Mouse (Mus musculus) lung, adult 2 months (tissue): ENCODE measurements around the gene Mfsd10. TPM values are rescaled to one million over a fixed set of nuclear protein-coding genes. Genes with fewer than 3 reads are reported as not detected.
A peak's percentile ranks its signal among the peaks of the same experiment; 100 is the strongest.

Experiments used
- DNase-seq: peaks from one replicate; pipeline ENCODE4 v3.0.0; 2022
- H3K4me1 ChIP-seq: fragments of 200-500 bp; 2 replicates; pipeline ENCODE4 v1.6.1; 2011; ENCODE audit warnings: low read length; ENCODE audit not compliant: control insufficient read depth, insufficient read depth
- H3K4me3 ChIP-seq: fragments of 200-500 bp; replicated peaks from 2 replicates; pipeline ENCODE3; 2011; ENCODE audit warnings: low read depth, mild to moderate bottlenecking, control low read depth, low read length; ENCODE audit errors: extremely low read depth
- CTCF ChIP-seq: fragments of 200-500 bp; IDR thresholded peaks from 2 replicates; pipeline ENCODE4 v1.5.1; 2011; ENCODE audit warnings: mild to moderate bottlenecking, low read length, control low read depth; ENCODE audit not compliant: insufficient read depth
- POLR2A ChIP-seq: fragments of 200-500 bp; IDR thresholded peaks from 2 replicates; pipeline ENCODE4 v1.6.1; 2011; ENCODE audit warnings: low read depth, mild to moderate bottlenecking, control low read depth, low read length, borderline replicate concordance; ENCODE audit errors: extremely low read depth
- WGBS: fragments of 180-500 bp; shearing (Covaris S2); methylation state at CpG from one replicate; pipeline ENCODE4 v1.1.7; 2018; 5-methylcytosine and 5-hydroxymethylcytosine counted together
- polyA plus RNA-seq: library from polyadenylated mRNA; depleted of rRNA; stranded (reverse); fragments of >200 nt; gene quantifications from 2 replicates; pipeline ENCODE4 v1.2.3, GENCODE M21; 2012; rRNA removed

Gene Mfsd10
- 127 and 148 TPM in 2 replicates for polyA plus RNA-seq

DNA sequence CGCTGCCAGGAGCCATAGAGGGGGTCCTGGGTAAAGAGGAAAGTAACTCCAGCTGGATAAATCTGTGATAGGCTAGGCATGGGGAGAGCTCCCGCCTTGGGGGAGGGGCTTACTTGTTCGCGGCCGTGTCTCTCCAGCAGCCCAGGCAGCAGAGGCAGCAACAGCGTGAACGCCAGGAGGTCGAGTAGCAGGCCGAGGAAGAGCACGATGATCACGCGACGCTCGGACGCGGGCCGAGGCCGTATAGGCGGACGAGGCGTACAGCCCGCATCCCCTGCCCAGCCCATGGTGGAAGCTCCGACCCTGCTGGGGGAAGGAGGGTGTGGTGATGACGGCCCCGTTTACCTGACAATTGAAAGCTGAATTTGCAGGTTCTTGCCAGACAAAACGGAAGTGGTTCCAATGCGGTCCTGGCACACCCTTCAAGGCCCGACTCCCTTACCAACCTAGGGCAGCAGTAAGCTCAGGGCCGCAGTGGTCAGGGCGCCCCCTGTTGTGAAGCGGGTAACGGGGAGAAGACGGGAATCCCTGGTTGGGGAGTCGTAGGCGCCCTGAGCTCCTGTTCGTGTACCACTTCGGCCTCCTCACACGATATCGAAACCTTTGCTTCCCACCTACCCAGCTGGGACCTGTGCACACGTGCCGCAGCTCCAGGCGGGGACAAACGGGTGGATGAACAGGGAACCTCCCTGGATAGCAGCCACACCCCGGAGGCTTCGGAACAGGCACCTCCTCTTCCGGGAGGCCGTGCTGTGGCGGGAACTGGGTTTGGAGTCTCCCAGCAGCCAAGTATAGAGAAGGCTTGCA is at the start of gene Mfsd10:
Gene Mfsd10 (minus strand): TSS at position 732 of the 807 bp plus-strand sequence.
- peak; percentile 71; the same call in 1 of the 2 replicates for TF ChIP-seq POLR2A
- TF ChIP-seq CTCF = 0 out of 2 replicates have a peak, but pooled peaks have one; percentile 15
- Histone ChIP-seq H3K4me1 (0 out of 2 replicates have a peak, but pooled peaks cover 3% of the 10 kb centered on the region), H3K4me3 (peak within 1 kb of the TSS; percentile 94)
- whole genome bisulfite sequencing = under 1% methylated on average over 48 of the region's 48 CpGs
- peak; percentile 64 for DNase-seq

GRCm38 (mm10) chr5:34670280-34670679 is 33.3 kb upstream of the Mfsd10 start:
- TF ChIP-seq CTCF (no peak), POLR2A (no peak)
- WGBS = 90% methylated on average over 4 of the region's 4 CpGs
- Histone ChIP-seq H3K4me1 (no peaks in the 10 kb centered on the region), H3K4me3 (no peak overlapping the region)
- no peak for DNase-seq

DNA sequence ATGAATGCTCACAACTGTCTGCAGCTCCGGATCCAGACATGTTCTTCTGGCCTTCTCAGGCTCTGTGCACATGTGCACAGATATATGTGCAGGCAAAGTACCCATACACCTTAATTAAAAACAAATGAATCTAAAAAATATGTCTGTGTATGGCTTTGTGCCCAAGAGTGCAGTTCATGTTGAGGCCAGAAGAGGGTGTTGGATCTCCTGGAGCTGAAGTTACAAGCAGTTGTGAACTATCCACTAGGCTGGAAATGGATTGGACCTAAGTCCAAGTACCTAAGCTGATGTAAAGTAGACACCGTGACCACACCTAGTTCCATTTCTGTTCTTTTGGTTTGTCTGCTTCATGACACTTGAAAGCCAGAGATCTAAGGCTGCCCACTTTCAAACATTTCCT is 32.5 kb upstream of the Mfsd10 start:
- 87% methylated on average over 2 of the region's 2 CpGs for WGBS
- TF ChIP-seq CTCF (no peak), POLR2A (no peak)
- no peaks in the 10 kb centered on the region for H3K4me1 ChIP-seq
- DNase-seq = no peak
- H3K4me3 ChIP-seq = no peak overlapping the region

DNA sequence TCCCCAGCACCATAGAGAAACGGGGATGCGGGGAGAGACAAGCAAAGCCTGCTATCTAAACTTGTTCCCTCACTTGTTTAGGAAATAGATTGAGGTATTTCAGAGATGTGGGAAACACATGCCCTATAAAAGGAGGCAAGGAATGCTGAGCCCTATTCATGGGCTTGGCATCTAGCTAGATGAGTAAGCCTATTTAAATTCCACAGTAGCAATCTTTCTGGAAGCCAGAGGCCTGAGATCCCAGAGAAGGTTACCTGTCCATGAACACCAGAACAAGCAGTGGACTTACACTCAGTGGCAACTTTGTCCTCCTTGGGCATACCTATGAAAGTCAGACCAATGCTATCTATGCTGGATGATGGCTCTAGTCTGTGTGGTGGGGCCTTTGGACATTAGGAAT is 26.2 kb upstream of the Mfsd10 start:
- Histone ChIP-seq H3K4me1 (peaks cover 4% of the 10 kb centered on the region; the same call in 1 of the 2 replicates), H3K4me3 (no peak overlapping the region)
- WGBS = 92% methylated on average over 2 of the region's 2 CpGs
- DNase-seq = no peak
- TF ChIP-seq POLR2A (no peak), CTCF (no peak)

DNA sequence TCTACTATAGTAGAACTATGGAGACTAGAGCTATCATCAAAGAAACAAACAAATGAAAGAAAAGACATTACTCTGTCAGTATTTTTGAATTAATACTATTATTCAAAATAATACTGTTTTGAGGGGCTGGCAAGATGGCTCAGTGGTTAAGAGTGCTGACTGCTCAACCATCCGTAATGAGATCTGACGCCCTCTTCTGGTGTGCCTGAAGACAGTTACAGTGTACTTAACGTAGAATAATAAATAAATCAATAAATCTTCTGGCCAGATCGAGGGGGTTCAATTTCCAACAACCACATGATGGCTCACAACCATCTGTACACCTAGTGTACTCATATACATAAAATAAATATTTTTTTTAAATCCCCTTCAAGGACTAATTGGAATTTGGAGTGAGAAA is 24.9 kb upstream of the Mfsd10 start:
- TF ChIP-seq CTCF = no peak
- no peak for TF ChIP-seq POLR2A
- no peak for DNase-seq
- H3K4me1 ChIP-seq = peaks cover 4% of the 10 kb centered on the region; the same call in 1 of the 2 replicates
- H3K4me3 ChIP-seq = no peak overlapping the region
- 85% methylated on average over 4 of the region's 4 CpGs for WGBS

DNA sequence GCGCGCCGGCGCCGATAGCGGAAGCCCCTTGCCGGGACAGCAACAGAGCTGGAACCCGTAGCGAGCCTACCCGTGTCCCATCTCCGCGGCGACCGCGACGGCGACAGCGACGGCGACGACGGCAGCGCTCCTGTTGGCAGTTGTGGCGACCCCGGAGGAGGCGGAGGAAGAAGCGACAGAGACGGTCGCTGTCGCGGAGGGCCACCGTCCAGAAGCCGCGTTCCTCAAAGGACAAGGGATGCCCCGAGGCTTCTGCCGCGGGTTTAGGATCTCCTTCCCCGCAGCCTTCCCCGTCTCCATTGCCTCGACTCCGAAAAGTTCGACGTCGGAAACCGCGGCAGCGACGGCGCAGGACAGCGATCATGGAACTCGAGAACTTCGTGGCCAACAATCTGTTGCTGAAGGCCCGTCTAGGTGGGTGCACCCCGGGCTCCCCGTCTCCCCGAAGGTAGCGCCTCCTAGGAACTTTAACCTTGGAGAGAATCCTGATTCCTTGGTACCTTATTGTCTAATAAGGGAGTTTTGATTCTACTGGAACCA is 23.6 kb upstream of the Mfsd10 start:
- under 1% methylated on average over 57 of the region's 57 CpGs for WGBS
- TF ChIP-seq CTCF (no peak), POLR2A (no peak)
- Histone ChIP-seq H3K4me3 (peak overlapping the region; percentile 73), H3K4me1 (peaks cover 4% of the 10 kb centered on the region; the same call in 1 of the 2 replicates)
- DNase-seq = no peak

- peak; percentile 97 for DNase-seq
- whole genome bisulfite sequencing = under 1% methylated on average over 60 of the region's 60 CpGs
- Histone ChIP-seq H3K4me1 (peaks cover 4% of the 10 kb centered on the region; the same call in 1 of the 2 replicates), H3K4me3 (peak within 1 kb of the TSS; percentile 73)
- TF ChIP-seq CTCF (peak; percentile 51; the same call in 1 of the 2 replicates), POLR2A (peak; percentile 91; the same call in 1 of the 2 replicates)
Observed at GRCm38 (mm10) chr5:34659686-34660590, 22.9 kb upstream of the Mfsd10 start, which contains the start of the genes Nop14 and Grk4. Gene Nop14 (minus strand): TSS chr5:34660148. Gene Grk4 (plus strand): TSS chr5:34660379.

DNA sequence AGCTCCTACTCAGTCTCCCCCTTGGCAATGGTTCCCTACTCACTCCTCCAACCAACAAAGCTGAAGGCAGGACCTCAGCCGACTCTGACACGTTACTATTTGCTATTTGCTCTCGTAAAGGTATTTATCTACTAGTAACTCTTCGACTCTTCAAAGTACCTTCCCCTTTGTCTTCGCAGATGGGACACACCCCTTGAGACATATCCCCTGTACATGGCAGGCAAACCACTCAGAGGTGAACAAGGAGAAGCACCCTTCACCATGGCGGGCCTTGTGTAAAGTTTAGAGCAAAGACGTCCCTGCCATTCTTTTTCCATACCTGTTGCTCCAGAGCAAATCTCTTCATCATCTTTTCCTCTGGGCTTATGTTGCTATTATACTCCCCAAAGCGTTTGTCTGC is 20.5 kb upstream of the Mfsd10 start:
- DNase-seq = no peak
- no peak for TF ChIP-seq POLR2A
- TF ChIP-seq CTCF = no peak
- peaks cover 2% of the 10 kb centered on the region; the same call in 1 of the 2 replicates for H3K4me1 ChIP-seq
- no peak overlapping the region for H3K4me3 ChIP-seq
- WGBS = 85% methylated on average over 8 of the region's 8 CpGs

DNA sequence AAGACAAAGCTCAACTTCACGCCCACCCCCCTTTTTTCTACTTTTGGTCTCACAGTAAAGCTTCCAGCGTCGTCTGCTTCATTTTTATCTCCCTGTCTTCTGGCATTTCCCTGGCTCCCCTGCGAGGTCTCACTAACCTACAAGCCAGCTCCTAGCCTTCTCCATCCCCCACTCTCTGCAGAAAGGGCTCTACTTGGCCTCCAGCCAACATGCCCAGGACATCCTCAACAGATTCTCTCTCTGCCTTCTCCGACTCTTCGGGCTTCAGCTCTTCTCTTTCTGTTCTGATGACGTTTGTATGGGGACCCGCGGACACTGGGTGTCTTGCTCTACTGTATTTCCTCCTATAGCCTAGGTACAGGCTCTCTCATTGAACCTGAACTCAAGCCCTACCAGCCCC is 17.9 kb upstream of the Mfsd10 start:
- no peak overlapping the region for H3K4me3 ChIP-seq
- peaks cover 2% of the 10 kb centered on the region; the same call in 1 of the 2 replicates for H3K4me1 ChIP-seq
- TF ChIP-seq CTCF = no peak
- DNase-seq = no peak
- 74% methylated on average over 9 of the region's 9 CpGs for WGBS
